Comparison of ENCODE assay signal across 17 mouse cellular contexts in the genomic region with DNA sequence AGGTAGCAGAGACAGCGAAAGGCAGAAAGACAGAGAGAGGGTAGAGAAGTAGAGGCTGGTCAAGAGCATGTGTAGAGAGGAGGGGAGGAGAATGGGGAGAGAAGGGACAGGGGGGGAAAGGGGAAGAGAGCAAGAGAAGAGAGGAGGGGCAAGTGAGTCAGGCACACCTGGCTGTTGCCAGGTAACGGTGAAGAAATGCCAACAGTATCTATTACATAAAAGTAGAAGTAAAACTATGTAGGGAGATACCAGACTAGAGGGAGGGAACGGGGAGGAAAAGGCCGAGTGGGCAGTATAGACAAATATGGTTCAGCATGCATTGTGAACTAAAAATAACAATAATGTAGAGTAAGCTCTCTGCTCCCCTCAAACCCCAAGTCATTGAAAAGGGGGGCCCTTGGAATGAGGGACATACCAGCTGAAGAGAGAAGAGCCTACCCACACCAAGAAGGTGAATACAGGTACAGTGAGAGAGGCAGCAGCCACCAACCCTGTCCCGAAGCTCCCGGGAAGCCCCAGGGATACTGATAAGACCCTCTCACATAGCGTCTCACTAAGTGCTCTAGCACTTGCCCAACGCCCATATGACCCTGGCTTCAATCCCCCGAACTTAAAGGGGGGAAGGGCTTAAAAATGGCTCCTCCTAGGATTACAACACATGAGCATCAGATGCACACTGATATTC.
"Had no signal": no experiment of that assay in that cellular context is flagged by ENCODE, and none has a peak within 500 bp of the region (broad histone marks: within the 10 kb centered on the region; RNA-seq: fewer than 3 reads in every experiment).

No protein-coding gene starts in this region.

- H3K27ac ChIP-seq: left cerebral cortex, adult 2 months; liver, embryonic 13.5 days; midbrain, embryonic 12.5 days; midbrain, embryonic 15.5 days; neural tube, embryonic 13.5 days had no signal

- H3K9me3 ChIP-seq: liver, embryonic 13.5 days; midbrain, embryonic 12.5 days; midbrain, embryonic 15.5 days; neural tube, embryonic 13.5 days had no signal

- H3K4me2 ChIP-seq: liver, embryonic 13.5 days; lung, embryonic 14.5 days; midbrain, embryonic 12.5 days; midbrain, embryonic 15.5 days; neural tube, embryonic 13.5 days had no signal

- H3K27me3 ChIP-seq: liver, embryonic 13.5 days; midbrain, embryonic 12.5 days; midbrain, embryonic 15.5 days; neural tube, embryonic 13.5 days had no signal

- H3K4me3 ChIP-seq: left cerebral cortex, adult 2 months; liver, embryonic 13.5 days; midbrain, embryonic 12.5 days; midbrain, embryonic 15.5 days; myocyte; neural tube, embryonic 13.5 days had no signal

- H3K4me1 ChIP-seq: liver, embryonic 13.5 days had no signal

- H3K9ac ChIP-seq: liver, embryonic 13.5 days; lung, embryonic 14.5 days; midbrain, embryonic 12.5 days; midbrain, embryonic 15.5 days; neural tube, embryonic 13.5 days had no signal

- H3K36me3 ChIP-seq: liver, embryonic 13.5 days; midbrain, embryonic 12.5 days; midbrain, embryonic 15.5 days; neural tube, embryonic 13.5 days had no signal

- DNase-seq: kidney, adult 18-20 months; kidney, postnatal 10 days; kidney, postnatal 36 days; layer of hippocampus, postnatal 36 days; liver, embryonic 13.5 days; lung, embryonic 14.5 days; retina, postnatal 1 day; right cerebral cortex, postnatal 25 days; spleen, adult 18-20 months; thymus, adult 18-20 months; thymus, postnatal 36 days had no signal

- ATAC-seq: intestine, embryonic 16.5 days; midbrain, embryonic 15.5 days had no signal
